Mouse (Mus musculus) gastrocnemius, postnatal 10 days (tissue): ENCODE measurements around the gene Bckdhb. TPM values are rescaled to one million over a fixed set of nuclear protein-coding genes. Genes with fewer than 3 reads are reported as not detected.
"Not testable (repeated sequence)": the region's sequence is repeated elsewhere in the genome, so short reads cannot be mapped to it uniquely, and the experiment has no call there.

ENCODE experiments used
- DNase-seq: peaks from one replicate; pipeline ENCODE4 v3.0.0; 2021; ENCODE audit warnings: mixed read lengths
- total RNA-seq, 2 experiments: library from RNA; stranded (reverse); gene quantifications; 2 replicates each; pipeline ENCODE4 v1.2.3; 2021

Bckdhb gene
- total RNA-seq, 2 experiments from 2014 or later: 20.0 to 20.9 TPM

GRCm38 (mm10) chr9:84045632-84046031 is 120.7 kb downstream of the Bckdhb start:
- no peak for DNase-seq

GRCm38 (mm10) chr9:84046334-84046733 is 121.4 kb downstream of the Bckdhb start:
- DNase-seq: no peak

GRCm38 (mm10) chr9:84046961-84047360 is 122.0 kb downstream of the Bckdhb start:
- no peak for DNase-seq

GRCm38 (mm10) chr9:84047436-84047835 is 122.5 kb downstream of the Bckdhb start:
- no peak for DNase-seq

- DNase-seq: no peak
These were observed 124.2 kb downstream of the Bckdhb start for GRCm38 (mm10) chr9:84049142-84049541.

- no peak for DNase-seq
These were observed 126.1 kb downstream of the Bckdhb start for GRCm38 (mm10) chr9:84050867-84051635.

GRCm38 (mm10) chr9:84055125-84055807 is 130.3 kb downstream of the Bckdhb start:
- DNase-seq: no peak

GRCm38 (mm10) chr9:84060781-84061180 is 135.8 kb downstream of the Bckdhb start:
- not testable (repeated sequence) for DNase-seq

GRCm38 (mm10) chr9:84063617-84064016 is 138.7 kb downstream of the Bckdhb start:
- DNase-seq: no peak

GRCm38 (mm10) chr9:84064113-84064512 is 139.2 kb downstream of the Bckdhb start:
- DNase-seq: no peak

- no peak for DNase-seq
These were observed 145.3 kb downstream of the Bckdhb start for GRCm38 (mm10) chr9:84070247-84070646.

- no peak for DNase-seq
These were observed 145.8 kb downstream of the Bckdhb start for GRCm38 (mm10) chr9:84070740-84071139.

- no peak for DNase-seq
These were observed 147.6 kb downstream of the Bckdhb start for GRCm38 (mm10) chr9:84072534-84072933.

GRCm38 (mm10) chr9:84073237-84073636 is 148.3 kb downstream of the Bckdhb start:
- DNase-seq: no peak

- DNase-seq: no peak
These were observed 158.6 kb downstream of the Bckdhb start for GRCm38 (mm10) chr9:84083551-84083950.

- DNase-seq: no peak
These were observed 159.7 kb downstream of the Bckdhb start for GRCm38 (mm10) chr9:84084686-84085085.

- no peak for DNase-seq
These were observed 165.5 kb downstream of the Bckdhb start for GRCm38 (mm10) chr9:84090316-84091063.

- DNase-seq: no peak
These were observed 168.0 kb downstream of the Bckdhb start for GRCm38 (mm10) chr9:84092994-84093393.

GRCm38 (mm10) chr9:84094111-84094510 is 169.2 kb downstream of the Bckdhb start:
- DNase-seq: peak; percentile 23

GRCm38 (mm10) chr9:84096484-84097015 is 171.6 kb downstream of the Bckdhb start:
- no peak for DNase-seq

GRCm38 (mm10) chr9:84103344-84103743 is 178.4 kb downstream of the Bckdhb start:
- no peak for DNase-seq

- no peak for DNase-seq
These were observed 181.5 kb downstream of the Bckdhb start for GRCm38 (mm10) chr9:84106438-84106837.
